Mouse (Mus musculus) heart, embryonic 14.5 days (tissue): ENCODE data around the gene Ascl3. TPM values are rescaled to one million over a fixed set of nuclear protein-coding genes. Genes with fewer than 3 reads are reported as not detected.

ENCODE experiments used
- ATAC-seq: fragments of 200-750 bp; cut with Nextera tagmentation; 2 replicates; pipeline ENCODE4 v1.8.0; 2017; ENCODE audit warnings: low read depth, moderate TSS enrichment; ENCODE audit not compliant: insufficient number of reproducible peaks, insufficient read depth, low FRiP score
- H3K27ac ChIP-seq, 2 experiments: fragments of 200-500 bp in 1 of 2; fragments of 300-500 bp in 1 of 2; sonication (generic) in 1 of 2; replicated peaks in 1 of 2; 2 replicates each; pipeline ENCODE4 v1.5.1; 2012 to 2014; ENCODE audit warnings: low read depth in 2 of 2, low read length in 2 of 2, control low read depth in 1 of 2, mild to moderate bottlenecking in 1 of 2, mixed read lengths in 1 of 2; ENCODE audit not compliant: control insufficient read depth in 1 of 2, insufficient read depth in 1 of 2
- H3K27me3 ChIP-seq: fragments of 300-500 bp; sonication (generic); 2 replicates; pipeline ENCODE4 v1.6.1; 2014; ENCODE audit warnings: mild to moderate bottlenecking, low read length, control low read depth; ENCODE audit not compliant: control insufficient read depth, insufficient read depth
- H3K36me3 ChIP-seq: fragments of 300-500 bp; sonication (generic); 2 replicates; pipeline ENCODE4 v1.6.1; 2014; ENCODE audit warnings: mild to moderate bottlenecking, control low read depth, low read length, mixed read lengths; ENCODE audit not compliant: control insufficient read depth, insufficient read depth
- H3K4me1 ChIP-seq, 2 experiments: fragments of 200-500 bp in 1 of 2; fragments of 300-500 bp in 1 of 2; sonication (generic) in 1 of 2; 2 replicates each; pipeline ENCODE4 v1.6.1; 2012 to 2014; ENCODE audit warnings: low read length in 2 of 2, control low read depth in 1 of 2, mixed read lengths in 1 of 2; ENCODE audit not compliant: control insufficient read depth in 2 of 2, insufficient read depth in 2 of 2
- H3K4me2 ChIP-seq: fragments of 300-500 bp; sonication (generic); 2 replicates; pipeline ENCODE4 v1.6.1; 2014; ENCODE audit warnings: mild to moderate bottlenecking, low read length
- H3K4me3 ChIP-seq, 2 experiments: fragments of 200-500 bp in 1 of 2; fragments of 300-500 bp in 1 of 2; sonication (generic) in 1 of 2; 2 replicates each; pipeline ENCODE4 v1.5.1; 2012 to 2014; ENCODE audit warnings: low read length in 2 of 2, mild to moderate bottlenecking in 2 of 2, control low read depth in 1 of 2, low read depth in 1 of 2, moderate library complexity in 1 of 2; ENCODE audit not compliant: control insufficient read depth in 1 of 2, insufficient read depth in 1 of 2
- H3K9ac ChIP-seq: fragments of 300-500 bp; sonication (generic); 2 replicates; pipeline ENCODE4 v1.6.1; 2014; ENCODE audit warnings: mild to moderate bottlenecking, low read length
- H3K9me3 ChIP-seq: fragments of 300-500 bp; sonication (generic); 2 replicates; pipeline ENCODE4 v1.6.1; 2016; ENCODE audit warnings: low read length, control low read depth; ENCODE audit not compliant: control insufficient read depth
- WGBS: fragments of 180-500 bp; shearing (Covaris S2); extraction: QIAGEN DNeasy Blood & Tissue Kit; methylation state at CpG from one replicate; pipeline ENCODE4 v1.1.7; 2014; 5-methylcytosine and 5-hydroxymethylcytosine counted together
- polyA plus RNA-seq: library from polyadenylated mRNA; unstranded; fragments of >200 nt; fragmentation: Nextera tagmentation; extraction: Ambion mirVana; gene quantifications from 2 replicates; pipeline ENCODE4 v1.2.1, GENCODE M21; 2014

Ascl3 gene
- polyA plus RNA-seq = not detected in 2 replicates

GRCm38 (mm10) chr7:109731626-109732025, at the start of gene Ascl3:
Gene Ascl3, minus strand, starts transcription at chr7:109731726.
- Histone ChIP-seq H3K9me3 (no peaks in the 10 kb centered on the region), H3K4me3 (no peak within 1 kb of the TSS), H3K4me1 (peaks cover 3 to 4% of the 10 kb centered on the region in 2 experiments; a peak in 2 of 4 replicates), H3K4me2 (no peak within 1 kb of the TSS), H3K9ac (no peak within 1 kb of the TSS), H3K27me3 (no peaks in the 10 kb centered on the region), H3K36me3 (peaks cover 13% of the 10 kb centered on the region), H3K27ac (no peak within 1 kb of the TSS)
- ATAC-seq = no peak
- whole genome bisulfite sequencing = 85% methylated on average over 5 of the region's 5 CpGs

- peaks cover 54% of the 10 kb centered on the region for H3K27me3 ChIP-seq
- H3K27ac ChIP-seq = no peak overlapping the region
- ATAC-seq = peak; percentile 38
- under 1% methylated on average over 24 of the region's 24 CpGs for WGBS
- no peaks in the 10 kb centered on the region for H3K9me3 ChIP-seq
- peak overlapping the region; percentile 97 for H3K4me2 ChIP-seq
- peak overlapping the region; percentile 63 for H3K9ac ChIP-seq
- no peaks in the 10 kb centered on the region for H3K36me3 ChIP-seq
- peak overlapping the region; percentile 46 to 53 for H3K4me3 ChIP-seq
- peaks cover 6 to 11% of the 10 kb centered on the region in 2 experiments; a peak in 2 of 4 replicates for H3K4me1 ChIP-seq
Measured at GRCm38 (mm10) chr7:109781087-109781469, 49.6 kb upstream of the Ascl3 start.

GRCm38 (mm10) chr7:109772251-109772650, 40.7 kb upstream of the Ascl3 start:
- no peaks in the 10 kb centered on the region for H3K27me3 ChIP-seq

GRCm38 (mm10) chr7:109768699-109769383, 37.3 kb upstream of the Ascl3 start:
- no peaks in the 10 kb centered on the region for H3K27me3 ChIP-seq
- H3K27ac ChIP-seq = no peak overlapping the region
- H3K9me3 ChIP-seq = no peaks in the 10 kb centered on the region
- no peaks in the 10 kb centered on the region for H3K36me3 ChIP-seq
- no peak overlapping the region for H3K4me3 ChIP-seq
- no peaks in the 10 kb centered on the region for H3K4me1 ChIP-seq
- no peak overlapping the region for H3K9ac ChIP-seq
- H3K4me2 ChIP-seq = no peak overlapping the region
- no peak for ATAC-seq
- 35% methylated on average over 2 of the region's 2 CpGs for WGBS

More at GRCm38 (mm10) chr7:109772251-109772650, 40.7 kb upstream of the Ascl3 start:
- ATAC-seq = no peak
- H3K4me2 ChIP-seq = no peak overlapping the region
- no peaks in the 10 kb centered on the region for H3K9me3 ChIP-seq
- H3K36me3 ChIP-seq = no peaks in the 10 kb centered on the region
- H3K4me3 ChIP-seq = no peak overlapping the region
- no peak overlapping the region for H3K27ac ChIP-seq
- no peak overlapping the region for H3K9ac ChIP-seq
- H3K4me1 ChIP-seq = no peaks in the 10 kb centered on the region

DNA sequence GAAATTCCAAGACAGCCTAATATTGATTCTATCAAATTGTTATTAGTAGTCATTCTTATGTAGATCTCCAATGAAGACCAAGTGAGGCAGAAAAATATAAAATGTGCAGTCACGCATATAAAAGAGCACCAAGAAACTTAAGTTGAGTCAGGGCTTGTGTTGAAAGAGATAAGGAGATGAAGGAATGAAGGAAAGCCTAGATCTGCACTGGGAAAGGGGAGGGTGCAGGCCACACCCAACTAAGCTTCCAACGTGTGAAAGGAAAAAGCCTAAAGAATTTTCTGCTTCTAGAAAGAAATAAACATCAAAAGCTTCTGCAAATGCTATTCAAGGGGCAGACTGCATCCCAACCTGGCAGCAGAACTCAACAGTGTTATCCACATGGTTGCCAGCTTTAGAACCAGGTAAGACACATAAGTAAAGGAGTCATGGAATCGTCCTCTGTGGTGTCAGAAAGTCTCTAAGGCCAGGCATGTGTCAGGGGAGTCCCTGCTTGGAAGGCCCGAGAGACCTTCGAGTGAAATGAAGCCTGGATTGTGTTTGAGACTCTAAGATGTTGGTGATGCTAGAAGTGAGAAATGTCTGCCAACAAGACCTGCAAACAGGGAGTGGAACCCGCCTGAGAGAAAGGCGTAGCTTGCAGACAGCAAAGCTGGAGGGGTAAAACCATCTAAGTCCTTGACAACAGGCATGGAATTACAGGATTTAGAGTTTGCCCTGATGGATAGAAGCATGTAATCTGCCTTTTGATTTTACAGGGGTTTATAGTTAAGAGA, 36.2 kb upstream of the Ascl3 start:
- no peak for ATAC-seq
- no peak overlapping the region for H3K4me3 ChIP-seq
- H3K9me3 ChIP-seq = no peaks in the 10 kb centered on the region
- H3K4me1 ChIP-seq = no peaks in the 10 kb centered on the region
- H3K27me3 ChIP-seq = no peaks in the 10 kb centered on the region
- H3K36me3 ChIP-seq = no peaks in the 10 kb centered on the region
- no peak overlapping the region for H3K9ac ChIP-seq
- no peak overlapping the region for H3K27ac ChIP-seq
- no peak overlapping the region for H3K4me2 ChIP-seq
- 71% methylated on average over 7 of the region's 7 CpGs for WGBS

DNA sequence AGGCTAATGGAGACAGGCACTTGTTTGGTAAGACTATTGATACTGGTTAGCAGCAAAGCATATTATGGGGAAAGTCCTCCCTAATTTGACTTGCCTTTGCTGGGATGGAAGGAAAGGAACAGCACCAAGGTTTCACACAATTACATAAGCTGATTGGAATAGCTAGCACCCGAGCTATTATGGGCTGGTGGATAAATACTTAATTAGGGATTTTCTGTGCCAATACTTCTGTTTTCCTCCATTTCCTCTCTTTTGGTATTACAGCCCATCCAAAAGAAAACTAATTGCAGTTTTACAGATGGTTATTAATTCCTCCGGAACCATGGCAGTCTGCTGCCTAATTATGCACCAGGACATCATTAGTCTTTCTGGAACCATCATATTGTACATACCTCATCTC, 32.5 kb upstream of the Ascl3 start:
- no peak for ATAC-seq
- Histone ChIP-seq H3K36me3 (no peaks in the 10 kb centered on the region), H3K4me3 (no peak overlapping the region), H3K27ac (no peak overlapping the region), H3K4me2 (no peak overlapping the region), H3K9ac (no peak overlapping the region), H3K9me3 (no peaks in the 10 kb centered on the region), H3K27me3 (no peaks in the 10 kb centered on the region), H3K4me1 (no peaks in the 10 kb centered on the region)
- WGBS = 56% methylated on average over 2 of the region's 2 CpGs

- Histone ChIP-seq H3K9ac (no peak overlapping the region), H3K4me1 (peaks cover 2 to 11% of the 10 kb centered on the region in 2 experiments; a peak in 3 of 4 replicates), H3K4me3 (no peak overlapping the region), H3K27ac (no peak overlapping the region), H3K4me2 (no peak overlapping the region), H3K27me3 (no peaks in the 10 kb centered on the region), H3K36me3 (0 out of 2 replicates have a peak, but pooled peaks cover 4% of the 10 kb centered on the region), H3K9me3 (no peaks in the 10 kb centered on the region)
- no peak for ATAC-seq
- 97% methylated on average over 3 of the region's 3 CpGs for WGBS
Measured at GRCm38 (mm10) chr7:109756291-109756690, 24.8 kb upstream of the Ascl3 start.
